Mouse (Mus musculus): ENCODE results near the gene Ldlrap1. TPM values are rescaled to one million over a fixed set of nuclear protein-coding genes. Genes with fewer than 3 reads are reported as not detected.

Ldlrap1 gene
- 141 TPM for total RNA-seq (2023)

DNA sequence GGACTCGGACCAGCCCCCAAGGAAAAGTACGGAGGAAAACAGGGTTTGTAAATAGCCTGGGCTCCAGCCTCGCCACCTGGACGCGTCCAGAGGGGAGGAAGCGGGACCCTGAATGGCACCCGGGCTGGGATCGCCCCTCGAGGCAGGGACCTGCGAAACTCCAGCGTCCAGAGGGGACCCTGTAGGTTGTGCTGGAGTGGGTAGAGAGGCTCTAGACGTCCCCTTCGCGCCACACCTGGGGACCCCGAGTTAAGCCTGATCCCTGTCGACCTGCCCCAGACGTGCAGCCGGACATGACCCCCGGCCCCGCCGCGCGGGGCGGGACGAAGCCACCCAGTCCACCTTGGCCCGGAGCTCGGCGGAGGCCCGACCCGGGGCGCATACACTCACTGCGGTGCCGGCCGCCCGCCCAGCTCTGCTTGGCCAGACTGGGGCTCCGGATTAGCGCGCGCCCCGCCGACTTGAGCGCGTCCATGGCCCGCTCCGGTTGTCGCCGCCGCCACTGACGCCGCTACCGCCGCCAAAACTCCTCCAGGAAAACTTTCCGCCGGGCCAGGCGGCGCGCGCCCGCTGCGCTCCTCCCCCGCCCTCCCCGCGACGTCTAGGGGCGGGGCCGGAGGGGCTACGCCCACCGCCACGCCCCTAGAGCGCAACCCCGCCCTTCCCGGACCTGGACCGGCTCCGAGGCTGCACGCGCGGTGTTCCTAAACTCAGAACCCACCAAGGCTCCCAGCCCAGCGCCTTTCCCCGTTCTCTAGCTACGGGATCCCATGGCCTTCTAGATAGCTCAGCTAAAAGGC, at the start of gene Ldlrap1:
Gene Ldlrap1, minus strand, starts transcription at position 599 of the 800 bp plus-strand sequence.

GRCm38 (mm10) chr4:134703835-134704546, 63.8 kb downstream of the Ldlrap1 start, which contains the start of gene Man1c1:
Gene Man1c1 (minus strand): TSS chr4:134704290.

Other genes with a start within 250 kb of the Ldlrap1 start
- gene Mtfr1l, start 232.6 kb downstream of the Ldlrap1 start, total RNA-seq (2023): 50.8 TPM
- gene Selenon, start 215.9 kb downstream of the Ldlrap1 start, total RNA-seq (2023): 0.70 TPM
- 6.5 TPM for gene Man1c1, start 63.7 kb downstream of the Ldlrap1 start, total RNA-seq (2023)
- gene Maco1, start 85.3 kb upstream of the Ldlrap1 start, total RNA-seq (2023): 36.3 TPM
- not detected for gene Rhd, start 96.5 kb upstream of the Ldlrap1 start, total RNA-seq (2023)
- 155 TPM for gene Tmem50a, start 147.0 kb upstream of the Ldlrap1 start, total RNA-seq (2023)
- gene Rsrp1, start 155.6 kb upstream of the Ldlrap1 start, total RNA-seq (2023): 374 TPM
- 195 TPM for gene Syf2, start 162.9 kb upstream of the Ldlrap1 start, total RNA-seq (2023)

Measured in CD8-positive naive resting alpha-beta T cell, adult 57 days (primary cell).